Mouse (Mus musculus): ENCODE data around the gene Gnao1. TPM values are rescaled to one million over a fixed set of nuclear protein-coding genes. Genes with fewer than 3 reads are reported as not detected.

Gene Gnao1
- total and polyA plus RNA-seq, 2 experiments: under 0.01 to 0.26 TPM

GRCm38 (mm10) chr8:93960909-93961308 is 151.1 kb downstream of the Gnao1 start:
- DNase-seq (ENCODE audit: extremely low read depth, low read depth, low spot score): no peak
- H3K27me3 ChIP-seq (ENCODE audit: control insufficient read depth, insufficient read depth, low read length): no peaks in the 10 kb centered on the region
- H3K27ac ChIP-seq (replicated peaks; ENCODE audit: insufficient read depth, low read depth, low read length): no peak overlapping the region
- no peaks in the 10 kb centered on the region for H3K79me2 ChIP-seq (ENCODE audit: control insufficient read depth, insufficient read depth, low read length)
- TF ChIP-seq POLR2A (IDR thresholded peaks at IDR 0.05; ENCODE audit: extremely low read depth, insufficient read depth, low read length) (no peak), CTCF (IDR thresholded peaks at IDR 0.05; ENCODE audit: low read depth, low read length) (no peak)
- no peak overlapping the region for H3K9ac ChIP-seq (ENCODE audit: low read depth, low read length)
- no peak overlapping the region for H3K4me3 ChIP-seq (ENCODE audit: insufficient read depth, low read depth, low read length)
- H3K36me3 ChIP-seq (ENCODE audit: control insufficient read depth, insufficient read depth, low read length): no peaks in the 10 kb centered on the region
- no peaks in the 10 kb centered on the region for H3K4me1 ChIP-seq (ENCODE audit: control insufficient read depth, insufficient read depth, low read length)
- WGBS: 90% methylated on average over 6 of the region's 6 CpGs

GRCm38 (mm10) chr8:93968293-93968692 is 158.5 kb downstream of the Gnao1 start:
- H3K4me1 ChIP-seq (ENCODE audit: control insufficient read depth, insufficient read depth, low read length): no peaks in the 10 kb centered on the region
- H3K27ac ChIP-seq (replicated peaks; ENCODE audit: insufficient read depth, low read depth, low read length): no peak overlapping the region
- peaks cover 22% of the 10 kb centered on the region for H3K36me3 ChIP-seq (ENCODE audit: control insufficient read depth, insufficient read depth, low read length)
- H3K27me3 ChIP-seq (ENCODE audit: control insufficient read depth, insufficient read depth, low read length): no peaks in the 10 kb centered on the region
- DNase-seq (ENCODE audit: extremely low read depth, low read depth, low spot score): no peak
- WGBS: 87% methylated on average over 6 of the region's 6 CpGs
- no peak for TF ChIP-seq POLR2A (IDR thresholded peaks at IDR 0.05; ENCODE audit: extremely low read depth, insufficient read depth, low read length)
- no peak for TF ChIP-seq CTCF (IDR thresholded peaks at IDR 0.05; ENCODE audit: low read depth, low read length)
- no peak overlapping the region for H3K4me3 ChIP-seq (ENCODE audit: insufficient read depth, low read depth, low read length)
- H3K9ac ChIP-seq (ENCODE audit: low read depth, low read length): no peak overlapping the region
- no peaks in the 10 kb centered on the region for H3K79me2 ChIP-seq (ENCODE audit: control insufficient read depth, insufficient read depth, low read length)

DNA sequence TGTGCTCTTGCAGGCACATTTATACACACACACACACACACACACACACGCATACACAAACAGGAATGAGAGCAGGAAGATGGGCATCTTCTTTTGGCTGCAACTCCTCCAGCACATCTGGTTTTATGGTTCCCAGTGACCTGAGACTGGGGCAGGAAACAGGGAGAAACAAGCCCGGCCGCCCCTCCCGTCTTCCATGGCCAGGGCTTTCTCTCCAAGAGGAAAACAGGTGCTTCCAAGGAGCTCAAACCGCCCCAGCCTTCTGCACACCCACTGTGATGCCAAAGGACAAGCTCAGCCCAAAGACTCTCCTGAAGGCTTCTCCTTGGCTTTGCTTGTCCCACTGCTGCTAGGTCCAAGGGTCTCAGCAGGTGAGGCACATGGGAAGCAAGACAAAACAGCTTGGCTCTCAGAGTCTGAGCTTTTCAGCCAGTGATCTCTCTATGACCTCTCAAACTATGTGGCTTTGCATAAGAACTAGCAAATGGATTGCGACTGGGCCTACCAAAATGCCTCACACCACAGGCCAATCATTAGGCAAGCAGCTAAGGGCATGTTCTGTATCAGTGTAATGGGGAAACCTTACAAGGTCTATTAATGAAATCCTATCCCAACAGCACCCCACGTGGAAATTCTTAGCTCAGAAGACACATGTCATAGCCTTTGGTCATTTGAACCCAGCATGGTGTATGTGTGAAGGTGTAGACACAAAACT is 160.0 kb downstream of the Gnao1 start:
- H3K9ac ChIP-seq (ENCODE audit: low read depth, low read length): no peak overlapping the region
- no peak overlapping the region for H3K27ac ChIP-seq (replicated peaks; ENCODE audit: insufficient read depth, low read depth, low read length)
- no peak overlapping the region for H3K4me3 ChIP-seq (ENCODE audit: insufficient read depth, low read depth, low read length)
- H3K79me2 ChIP-seq (ENCODE audit: control insufficient read depth, insufficient read depth, low read length): no peaks in the 10 kb centered on the region
- H3K27me3 ChIP-seq (ENCODE audit: control insufficient read depth, insufficient read depth, low read length): no peaks in the 10 kb centered on the region
- 77% methylated on average over 7 of the region's 7 CpGs for WGBS
- H3K4me1 ChIP-seq (ENCODE audit: control insufficient read depth, insufficient read depth, low read length): peaks cover 4% of the 10 kb centered on the region
- TF ChIP-seq CTCF (IDR thresholded peaks at IDR 0.05; ENCODE audit: low read depth, low read length) (no peak), POLR2A (IDR thresholded peaks at IDR 0.05; ENCODE audit: extremely low read depth, insufficient read depth, low read length) (no peak)
- peaks cover 34% of the 10 kb centered on the region for H3K36me3 ChIP-seq (ENCODE audit: control insufficient read depth, insufficient read depth, low read length)
- DNase-seq (ENCODE audit: extremely low read depth, low read depth, low spot score): no peak

DNA sequence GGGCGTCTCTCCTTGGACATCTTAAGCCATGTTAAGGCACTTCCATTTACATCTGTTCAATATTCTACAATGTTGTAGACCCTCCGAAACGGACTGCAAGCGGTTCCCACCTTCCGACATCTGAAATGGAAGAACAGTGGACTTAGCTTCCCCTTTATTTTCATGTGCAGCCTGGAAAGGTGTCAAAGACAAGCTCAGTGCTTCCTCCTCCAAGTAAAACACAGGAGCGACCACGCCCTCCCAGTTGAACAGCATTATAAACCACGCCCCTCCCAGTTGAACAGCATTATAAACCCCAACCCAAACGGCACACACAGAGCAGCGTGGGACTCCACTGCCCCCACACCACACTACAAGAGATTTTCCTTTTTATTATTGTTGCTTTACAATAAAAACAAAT is 161.7 kb downstream of the Gnao1 start:
- Histone ChIP-seq H3K79me2 (ENCODE audit: control insufficient read depth, insufficient read depth, low read length) (no peaks in the 10 kb centered on the region), H3K27ac (replicated peaks; ENCODE audit: insufficient read depth, low read depth, low read length) (no peak overlapping the region), H3K4me3 (ENCODE audit: insufficient read depth, low read depth, low read length) (no peak overlapping the region), H3K36me3 (ENCODE audit: control insufficient read depth, insufficient read depth, low read length) (peaks cover 46% of the 10 kb centered on the region), H3K9ac (ENCODE audit: low read depth, low read length) (no peak overlapping the region), H3K27me3 (ENCODE audit: control insufficient read depth, insufficient read depth, low read length) (no peaks in the 10 kb centered on the region), H3K4me1 (ENCODE audit: control insufficient read depth, insufficient read depth, low read length) (peaks cover 16% of the 10 kb centered on the region)
- TF ChIP-seq POLR2A (IDR thresholded peaks at IDR 0.05; ENCODE audit: extremely low read depth, insufficient read depth, low read length) (no peak), CTCF (IDR thresholded peaks at IDR 0.05; ENCODE audit: low read depth, low read length) (no peak)
- DNase-seq (ENCODE audit: extremely low read depth, low read depth, low spot score): no peak
- 96% methylated on average over 10 of the region's 10 CpGs for WGBS

DNA sequence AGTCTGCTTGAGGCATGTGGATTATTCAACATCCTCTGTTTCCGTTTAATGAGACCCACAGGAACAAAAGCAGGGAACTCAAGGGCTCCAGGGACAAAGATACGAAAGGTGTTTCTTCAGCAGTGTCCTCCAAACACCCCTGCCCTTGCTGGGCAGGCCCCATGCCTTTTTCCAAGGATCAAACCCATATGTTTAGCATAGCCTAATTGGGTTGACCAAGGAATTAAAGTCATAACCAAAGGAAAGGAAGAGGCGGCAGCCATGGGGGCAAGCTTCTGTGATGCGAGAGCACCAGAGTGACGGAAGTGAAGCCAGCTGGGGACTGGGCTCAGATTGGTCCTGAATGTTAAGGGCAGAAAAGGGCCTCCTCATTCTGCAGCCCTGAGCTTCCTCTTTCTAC is 162.4 kb downstream of the Gnao1 start:
- Histone ChIP-seq H3K27ac (replicated peaks; ENCODE audit: insufficient read depth, low read depth, low read length) (no peak overlapping the region), H3K79me2 (ENCODE audit: control insufficient read depth, insufficient read depth, low read length) (no peaks in the 10 kb centered on the region), H3K36me3 (ENCODE audit: control insufficient read depth, insufficient read depth, low read length) (peaks cover 51% of the 10 kb centered on the region), H3K4me1 (ENCODE audit: control insufficient read depth, insufficient read depth, low read length) (peaks cover 17% of the 10 kb centered on the region), H3K9ac (ENCODE audit: low read depth, low read length) (no peak overlapping the region), H3K27me3 (ENCODE audit: control insufficient read depth, insufficient read depth, low read length) (no peaks in the 10 kb centered on the region), H3K4me3 (ENCODE audit: insufficient read depth, low read depth, low read length) (no peak overlapping the region)
- no peak for TF ChIP-seq CTCF (IDR thresholded peaks at IDR 0.05; ENCODE audit: low read depth, low read length)
- no peak for TF ChIP-seq POLR2A (IDR thresholded peaks at IDR 0.05; ENCODE audit: extremely low read depth, insufficient read depth, low read length)
- 97% methylated on average over 5 of the region's 5 CpGs for WGBS
- no peak for DNase-seq (ENCODE audit: extremely low read depth, low read depth, low spot score)

GRCm38 (mm10) chr8:93972971-93973734 is 163.4 kb downstream of the Gnao1 start:
- no peaks in the 10 kb centered on the region for H3K79me2 ChIP-seq (ENCODE audit: control insufficient read depth, insufficient read depth, low read length)
- H3K4me1 ChIP-seq (ENCODE audit: control insufficient read depth, insufficient read depth, low read length): peaks cover 17% of the 10 kb centered on the region
- H3K27ac ChIP-seq (replicated peaks; ENCODE audit: insufficient read depth, low read depth, low read length): no peak overlapping the region
- H3K9ac ChIP-seq (ENCODE audit: low read depth, low read length): no peak overlapping the region
- no peak for DNase-seq (ENCODE audit: extremely low read depth, low read depth, low spot score)
- H3K36me3 ChIP-seq (ENCODE audit: control insufficient read depth, insufficient read depth, low read length): peaks cover 52% of the 10 kb centered on the region
- WGBS: 87% methylated on average over 14 of the region's 14 CpGs
- H3K4me3 ChIP-seq (ENCODE audit: insufficient read depth, low read depth, low read length): no peak overlapping the region
- no peaks in the 10 kb centered on the region for H3K27me3 ChIP-seq (ENCODE audit: control insufficient read depth, insufficient read depth, low read length)
- TF ChIP-seq CTCF (IDR thresholded peaks at IDR 0.05; ENCODE audit: low read depth, low read length) (no peak), POLR2A (IDR thresholded peaks at IDR 0.05; ENCODE audit: extremely low read depth, insufficient read depth, low read length) (no peak)

Measured in liver, adult 2 months (tissue).